Mouse (Mus musculus): ENCODE data around the gene Hist1h3a.
"Not testable (repeated sequence)": the region's sequence is repeated elsewhere in the genome, so short reads cannot be mapped to it uniquely, and the experiment has no call there.

The Hist1h3a gene

DNA sequence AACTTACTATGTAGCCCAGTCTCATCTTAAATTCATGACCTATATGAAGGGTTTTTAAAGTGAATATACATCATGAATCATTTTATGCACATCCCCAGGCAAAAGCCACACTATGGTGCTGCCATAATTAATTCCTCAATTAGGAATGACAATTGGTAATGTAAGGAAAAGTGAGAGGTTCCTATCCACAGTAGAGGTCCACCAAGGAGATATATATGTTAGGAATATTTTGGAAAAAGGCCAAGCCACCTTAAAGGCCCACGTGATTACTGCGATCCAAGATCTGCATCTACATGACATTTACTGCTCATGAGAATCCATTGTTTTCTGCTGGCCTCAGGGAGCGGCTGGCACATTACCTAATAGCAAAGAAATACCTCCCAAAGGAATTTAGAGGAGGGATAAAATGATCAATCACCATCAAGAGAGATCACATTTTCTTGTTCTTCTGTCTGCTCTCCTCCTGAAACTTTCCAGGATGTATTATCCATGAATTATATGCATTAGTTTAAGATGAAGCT lies 2.9 kb downstream of the Hist1h3a start:
- DNase-seq (ENCODE audit: low read depth, low spot score) = no peak

DNA sequence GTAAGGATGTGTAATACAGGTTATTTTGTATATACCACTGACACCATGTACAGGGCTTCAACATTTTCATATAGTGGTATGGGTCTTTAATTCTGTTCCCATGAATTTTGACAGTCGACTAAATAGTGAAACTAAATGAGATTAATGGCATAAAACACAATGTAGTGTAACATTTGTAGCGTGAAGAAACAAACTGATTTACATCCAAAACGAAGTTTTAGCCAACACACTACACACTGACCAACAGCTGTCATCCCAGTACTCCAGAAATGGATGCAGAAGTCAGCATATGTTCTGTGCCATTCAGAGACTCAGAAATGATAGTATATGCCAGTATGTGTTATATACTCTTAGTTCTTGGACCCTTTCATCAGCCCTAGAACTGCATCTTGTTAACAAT lies 4.3 kb downstream of the Hist1h3a start:
- no peak for DNase-seq (ENCODE audit: low read depth, low spot score)

DNA sequence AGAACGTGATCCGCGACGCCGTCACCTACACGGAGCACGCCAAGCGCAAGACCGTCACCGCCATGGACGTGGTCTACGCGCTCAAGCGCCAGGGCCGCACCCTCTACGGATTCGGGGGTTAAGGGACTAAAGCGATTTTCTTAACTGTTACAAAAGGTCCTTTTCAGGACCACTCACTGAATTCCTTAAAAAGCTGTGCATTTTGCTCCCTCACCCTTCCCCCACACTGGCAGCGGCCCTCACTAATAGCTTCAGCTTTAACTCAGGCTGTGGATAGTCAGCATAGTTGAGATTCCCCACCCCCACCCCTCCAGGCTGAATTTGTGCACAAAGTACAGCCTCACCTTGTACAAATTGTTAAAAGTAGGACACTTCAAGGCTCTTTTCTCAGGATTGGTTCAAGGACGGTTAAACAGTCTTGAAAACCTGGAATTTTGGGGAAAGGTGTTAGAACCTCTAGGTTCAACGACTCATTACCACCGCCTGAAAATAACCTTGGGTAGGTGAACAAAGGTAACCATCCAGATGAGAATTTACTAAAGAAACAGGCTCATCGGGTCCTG lies 4.9 kb downstream of the Hist1h3a start:
- no peak for DNase-seq (ENCODE audit: low read depth, low spot score)

DNA sequence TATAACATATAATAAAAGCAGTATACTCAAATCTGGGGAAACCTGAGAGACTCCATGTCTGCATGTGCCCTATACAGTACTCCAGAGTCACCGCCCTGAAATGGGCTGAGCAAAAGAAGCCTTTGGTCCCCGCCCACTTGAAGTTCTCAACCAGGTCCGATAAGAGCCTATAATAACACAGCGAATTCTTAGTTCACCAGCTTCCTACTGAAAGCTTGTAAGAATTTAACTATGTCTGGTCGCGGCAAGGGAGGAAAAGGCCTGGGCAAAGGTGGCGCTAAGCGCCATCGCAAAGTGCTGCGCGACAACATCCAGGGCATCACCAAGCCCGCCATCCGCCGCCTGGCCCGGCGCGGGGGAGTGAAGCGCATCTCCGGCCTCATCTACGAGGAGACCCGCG lies 5.4 kb downstream of the Hist1h3a start, which contains the start of gene Hist1h4b:
Hist1h4b (plus strand) TSS at position 224 of the 400 bp plus-strand sequence.
- DNase-seq (ENCODE audit: low read depth, low spot score) = no peak

DNA sequence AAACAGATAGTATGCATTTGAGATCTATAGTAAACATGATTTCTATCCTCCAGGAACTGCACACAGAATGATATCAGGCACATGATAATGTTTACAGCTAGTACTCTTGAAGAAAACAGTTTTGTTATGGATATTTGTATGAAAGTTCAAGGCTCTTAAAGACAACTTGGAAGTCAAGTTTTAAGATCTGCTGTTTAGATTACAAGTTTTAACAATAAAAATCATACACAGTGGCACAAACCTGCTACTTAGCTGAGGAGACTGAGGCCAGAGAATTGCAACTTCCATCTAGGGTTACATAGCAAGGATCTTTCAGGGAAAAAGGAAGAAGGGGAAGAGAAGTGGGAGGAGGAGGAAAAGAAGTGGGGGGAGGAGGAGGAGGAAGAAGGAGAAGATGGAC lies 7.2 kb downstream of the Hist1h3a start:
- DNase-seq (ENCODE audit: low read depth, low spot score) = no peak

DNA sequence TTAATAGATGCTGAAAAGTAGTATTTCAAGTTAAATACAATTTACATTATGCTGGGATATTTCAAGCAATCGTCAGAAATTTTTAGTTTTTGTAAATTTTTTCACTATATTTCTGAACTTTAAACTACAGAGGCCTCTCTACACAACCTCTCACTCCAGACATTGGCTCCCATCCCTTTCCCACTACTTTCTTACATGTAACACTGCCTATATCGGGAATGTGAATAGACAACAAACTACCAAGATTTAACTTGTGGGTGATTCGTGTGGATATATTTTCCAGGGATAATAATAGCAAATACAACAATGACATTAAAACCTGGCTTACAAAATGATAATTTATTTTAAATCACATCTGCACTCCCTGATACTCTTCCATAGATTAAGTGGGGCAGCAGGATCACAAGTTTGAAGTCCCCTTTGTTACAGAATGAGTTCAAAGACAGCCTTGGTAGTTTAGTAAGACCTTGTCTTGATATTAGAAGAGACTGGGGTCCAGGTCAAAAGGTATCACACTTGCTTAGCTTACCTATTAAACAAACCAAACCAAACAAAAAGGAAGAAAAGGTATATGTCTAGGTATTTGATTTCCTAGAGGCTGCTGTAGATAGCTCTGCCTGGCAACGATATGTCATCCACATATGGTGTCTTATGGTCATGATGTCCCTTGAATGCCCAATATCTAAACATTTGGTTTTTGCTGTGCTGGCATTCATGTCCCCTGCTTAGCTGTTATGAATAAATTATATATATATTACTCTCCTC lies 8.7 kb downstream of the Hist1h3a start:
- DNase-seq (ENCODE audit: low read depth, low spot score) = no peak

DNA sequence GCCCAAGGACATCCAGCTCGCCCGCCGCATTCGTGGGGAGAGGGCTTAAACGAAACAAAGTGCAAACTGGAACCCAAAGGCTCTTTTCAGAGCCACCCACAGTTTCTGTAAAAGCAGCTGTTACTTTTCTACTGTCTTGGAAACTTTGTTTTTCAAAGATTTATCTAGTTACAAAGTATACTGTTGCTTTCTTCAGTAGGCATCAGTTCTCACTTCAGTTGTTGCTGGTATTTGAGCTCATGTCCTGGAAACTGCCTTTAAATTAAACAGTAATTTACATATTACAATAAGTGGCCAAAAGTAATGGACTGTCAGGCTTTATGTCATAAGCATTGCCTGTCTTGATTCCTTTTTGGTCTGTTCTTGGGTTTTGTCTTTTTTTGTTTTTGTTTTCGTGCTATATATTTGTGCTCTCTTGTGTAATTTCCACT lies 9.4 kb downstream of the Hist1h3a start:
- no peak for DNase-seq (ENCODE audit: low read depth, low spot score)

DNA sequence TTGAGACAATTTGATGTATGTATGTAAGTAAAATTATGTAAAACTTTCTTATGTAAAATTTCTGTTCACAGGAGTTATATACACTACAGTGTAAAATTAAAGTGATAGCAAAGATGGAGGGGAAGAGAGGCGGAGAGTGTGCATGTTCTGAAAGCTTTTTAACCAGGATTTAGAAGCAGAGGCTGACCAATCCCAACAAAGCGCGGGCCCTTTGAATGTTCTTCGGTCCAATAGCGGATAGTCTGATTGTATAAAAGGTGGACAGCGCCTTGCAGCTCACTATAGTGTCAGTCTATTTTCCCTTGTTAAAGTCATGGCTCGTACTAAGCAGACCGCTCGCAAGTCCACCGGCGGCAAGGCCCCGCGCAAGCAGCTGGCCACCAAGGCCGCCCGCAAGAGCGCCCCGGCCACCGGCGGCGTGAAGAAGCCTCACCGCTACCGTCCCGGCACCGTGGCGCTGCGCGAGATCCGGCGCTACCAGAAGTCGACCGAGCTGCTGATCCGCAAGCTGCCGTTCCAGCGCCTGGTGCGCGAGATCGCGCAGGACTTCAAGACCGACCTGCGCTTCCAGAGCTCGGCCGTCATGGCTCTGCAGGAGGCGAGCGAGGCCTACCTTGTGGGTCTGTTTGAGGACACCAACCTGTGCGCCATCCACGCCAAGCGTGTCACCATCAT lies 10.0 kb downstream of the Hist1h3a start, which contains the start of gene Hist1h3b:
Hist1h3b (plus strand) TSS at position 201 of the 675 bp plus-strand sequence.
- DNase-seq (ENCODE audit: low read depth, low spot score) = not testable (repeated sequence)

DNA sequence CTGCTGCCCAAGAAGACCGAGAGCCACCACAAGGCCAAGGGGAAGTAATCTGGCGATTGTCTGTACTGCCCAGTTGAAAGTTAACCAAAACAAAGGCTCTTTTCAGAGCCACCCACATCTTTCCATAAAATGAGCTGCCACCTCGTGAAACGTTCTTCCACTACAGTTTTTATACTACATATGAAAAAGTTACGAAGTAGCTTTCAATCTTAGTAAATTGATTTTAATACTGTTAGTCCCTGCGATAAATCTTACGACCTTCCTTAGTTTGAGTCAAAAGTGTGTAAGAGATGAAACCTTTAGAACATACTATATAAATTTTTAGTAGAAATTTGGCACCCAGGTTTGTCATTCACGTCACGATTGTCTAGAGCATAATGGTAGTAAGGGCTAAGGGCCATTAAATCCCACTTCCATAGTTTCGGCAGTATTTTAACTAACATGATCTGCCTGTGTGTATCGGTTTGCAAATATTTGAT lies 10.7 kb downstream of the Hist1h3a start:
- DNase-seq (ENCODE audit: low read depth, low spot score) = no peak

DNA sequence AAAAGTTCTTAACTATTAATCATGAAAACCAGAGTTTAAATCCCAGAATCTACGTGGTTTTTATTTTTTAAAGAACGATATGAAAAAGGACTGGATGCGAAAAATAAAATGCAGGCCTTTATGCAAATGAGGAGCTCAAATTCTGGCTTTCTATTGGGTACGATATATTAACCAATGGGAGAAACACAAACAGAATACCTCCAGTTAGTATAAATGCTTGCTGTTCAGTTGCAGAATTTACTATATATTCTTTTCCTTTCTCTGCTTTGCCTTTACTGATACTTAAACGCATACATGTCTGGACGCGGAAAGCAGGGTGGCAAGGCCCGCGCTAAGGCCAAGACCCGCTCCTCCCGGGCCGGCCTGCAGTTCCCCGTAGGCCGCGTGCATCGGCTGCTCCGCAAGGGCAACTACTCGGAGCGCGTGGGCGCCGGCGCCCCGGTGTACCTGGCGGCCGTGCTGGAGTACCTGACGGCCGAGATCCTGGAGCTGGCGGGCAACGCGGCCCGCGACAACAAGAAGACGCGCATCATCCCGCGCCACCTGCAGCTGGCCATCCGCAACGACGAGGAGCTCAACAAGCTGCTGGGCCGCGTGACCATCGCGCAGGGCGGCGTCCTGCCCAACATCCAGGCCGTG lies 11.2 kb downstream of the Hist1h3a start, which contains the start of gene Hist1h2ab:
Hist1h2ab (plus strand) TSS at position 288 of the 639 bp plus-strand sequence.
- not testable (repeated sequence) for DNase-seq (ENCODE audit: low read depth, low spot score)

DNA sequence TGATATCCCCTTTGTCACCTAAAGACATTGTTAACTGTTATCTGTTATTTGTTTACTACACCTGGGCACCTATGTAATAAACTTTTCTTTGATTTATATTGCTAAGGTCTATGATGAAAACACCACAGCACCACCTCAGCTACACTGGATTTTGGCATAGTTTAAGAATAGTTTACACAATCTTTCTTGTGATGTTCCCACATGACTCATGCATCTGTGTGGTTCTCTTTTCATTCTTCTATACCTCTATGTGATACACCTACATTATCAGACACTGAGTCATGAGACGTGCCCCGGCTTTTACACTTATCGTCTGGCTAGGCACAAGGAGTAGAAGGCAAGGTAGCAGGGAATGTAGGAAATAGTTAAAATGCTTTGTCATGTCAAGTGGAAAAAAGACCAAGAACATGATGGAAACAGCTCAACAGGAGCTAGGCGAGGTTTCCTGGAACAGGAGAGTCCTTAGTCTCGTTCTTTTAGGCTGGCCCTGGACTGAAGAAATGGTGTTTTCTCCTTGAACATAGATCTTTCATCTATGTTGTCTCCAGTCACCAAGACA lies 12.5 kb downstream of the Hist1h3a start:
- DNase-seq (ENCODE audit: low read depth, low spot score) = no peak

DNA sequence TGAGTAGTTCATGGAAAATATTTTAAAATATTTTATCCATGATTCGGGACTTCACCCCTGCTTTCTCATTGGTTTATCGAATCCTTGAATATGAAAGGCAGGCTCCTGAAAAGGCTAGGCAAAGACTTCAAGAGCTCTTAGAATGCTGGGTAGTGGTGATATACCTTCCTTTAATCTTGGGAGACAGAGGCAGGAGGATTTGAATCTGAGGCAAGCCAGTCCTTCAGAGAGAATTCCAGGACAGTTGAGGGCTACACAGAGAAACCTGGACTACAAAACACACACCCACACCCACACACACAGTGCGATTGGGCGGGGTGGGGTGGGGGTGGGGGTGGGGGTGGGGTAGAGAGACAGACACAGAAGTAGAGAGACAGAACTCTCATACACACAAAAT lies 14.3 kb downstream of the Hist1h3a start:
- no peak for DNase-seq (ENCODE audit: low read depth, low spot score)

DNA sequence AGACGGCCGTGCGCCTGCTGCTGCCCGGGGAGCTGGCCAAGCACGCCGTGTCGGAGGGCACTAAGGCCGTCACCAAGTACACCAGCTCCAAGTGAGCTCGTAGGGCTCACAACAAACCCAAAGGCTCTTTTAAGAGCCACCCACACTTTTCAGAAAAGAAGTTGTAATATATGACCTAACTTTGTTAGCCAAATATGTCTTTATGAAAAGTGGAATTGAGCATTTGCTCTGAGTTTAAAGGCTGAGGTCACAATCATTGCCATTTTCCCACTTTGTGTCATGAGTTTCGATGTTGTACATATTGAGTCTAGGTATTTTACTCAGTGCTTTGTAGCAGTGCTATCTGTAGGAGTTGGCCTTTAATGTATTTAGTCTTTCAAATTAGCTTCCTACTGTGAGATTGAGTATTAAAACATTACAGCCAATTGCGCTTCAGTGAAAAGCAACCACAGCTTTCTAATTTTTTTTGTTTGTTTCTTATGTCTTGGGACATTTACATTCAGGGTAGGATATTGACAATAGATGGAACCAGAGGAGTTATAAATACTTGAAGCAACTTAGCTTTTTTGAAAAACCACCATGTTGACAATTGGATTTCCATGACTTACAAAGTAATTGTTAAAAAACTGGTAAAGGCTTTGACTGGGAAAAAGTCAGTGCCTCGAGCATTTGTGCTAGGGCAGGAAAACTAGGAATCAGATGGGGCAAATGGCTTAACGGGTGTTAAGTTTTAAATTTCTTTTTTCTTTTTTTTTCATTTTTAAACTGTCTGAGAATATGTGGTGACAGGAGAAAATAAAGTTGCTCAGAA lies 14.9 kb downstream of the Hist1h3a start:
- no peak for DNase-seq (ENCODE audit: low read depth, low spot score)

DNA sequence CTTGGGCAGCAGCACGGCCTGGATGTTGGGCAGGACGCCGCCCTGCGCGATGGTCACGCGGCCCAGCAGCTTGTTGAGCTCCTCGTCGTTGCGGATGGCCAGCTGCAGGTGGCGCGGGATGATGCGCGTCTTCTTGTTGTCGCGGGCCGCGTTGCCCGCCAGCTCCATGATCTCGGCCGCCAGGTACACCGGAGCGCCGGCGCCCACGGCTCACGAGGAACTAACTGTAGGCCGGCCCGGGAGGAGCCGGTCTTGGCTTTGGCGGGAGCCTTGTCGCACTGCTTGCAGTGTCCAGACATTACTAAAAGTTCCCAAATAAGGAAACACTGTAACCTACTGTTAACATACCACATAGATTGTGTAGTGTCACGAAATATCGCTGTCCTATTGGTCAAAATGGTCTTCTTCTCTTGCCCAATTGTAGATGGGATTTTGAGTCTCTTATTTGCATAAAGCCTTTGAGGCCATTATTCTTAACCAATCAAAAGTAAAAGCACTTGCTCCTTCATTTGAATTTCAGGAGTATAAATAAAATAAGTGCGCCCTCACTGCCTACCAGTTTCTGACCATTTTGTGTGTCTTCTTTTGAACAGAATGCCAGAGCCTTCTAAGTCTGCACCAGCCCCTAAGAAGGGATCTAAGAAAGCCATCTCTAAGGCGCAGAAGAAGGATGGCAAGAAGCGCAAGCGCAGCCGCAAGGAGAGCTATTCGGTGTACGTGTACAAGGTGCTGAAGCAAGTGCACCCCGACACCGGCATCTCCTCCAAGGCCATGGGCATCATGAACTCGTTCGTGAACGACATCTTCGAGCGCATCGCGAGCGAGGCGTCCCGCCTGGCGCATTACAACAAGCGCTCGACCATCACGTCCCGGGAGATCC lies 15.7 kb downstream of the Hist1h3a start, which contains the start of gene Hist1h2bb:
Hist1h2bb (plus strand) TSS at position 534 of the 880 bp plus-strand sequence.
- DNase-seq (ENCODE audit: low read depth, low spot score) = not testable (repeated sequence)

DNA sequence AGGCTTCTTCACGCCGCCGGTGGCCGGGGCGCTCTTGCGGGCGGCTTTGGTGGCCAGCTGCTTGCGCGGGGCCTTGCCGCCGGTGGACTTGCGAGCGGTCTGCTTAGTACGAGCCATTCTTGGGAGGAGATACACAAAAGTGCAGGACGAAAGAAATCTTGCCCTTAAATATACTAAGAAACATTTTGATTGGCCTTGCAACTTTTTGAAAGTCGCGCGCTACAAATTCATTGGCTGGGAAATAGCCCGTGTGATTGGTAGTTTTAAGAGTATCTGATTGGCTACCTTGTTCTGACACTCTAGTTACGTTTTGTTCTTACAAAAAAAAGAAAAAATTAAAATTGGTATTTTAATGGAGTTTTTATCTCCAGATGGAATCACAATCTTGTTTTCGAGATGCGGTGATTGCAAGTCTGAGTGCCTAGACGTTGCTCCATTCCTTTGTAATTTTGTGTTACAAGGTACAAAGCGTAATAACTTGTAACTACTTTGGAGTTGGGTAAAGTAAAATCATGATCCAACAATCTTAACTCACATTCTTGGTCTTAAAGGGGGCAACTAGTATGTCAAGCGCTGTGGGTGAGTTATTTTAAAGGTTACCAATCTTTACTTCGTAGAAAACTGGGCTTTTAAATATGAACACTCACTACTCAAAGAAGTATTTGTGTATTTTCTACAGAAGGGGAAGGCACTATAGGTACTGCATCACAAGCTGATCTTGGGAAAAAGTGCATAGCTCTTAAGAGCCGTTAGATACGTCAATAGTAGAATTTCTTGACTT lies 16.6 kb downstream of the Hist1h3a start, which contains the start of gene Hist1h3c:
Hist1h3c (minus strand) TSS at position 222 of the 781 bp plus-strand sequence.
- no peak for DNase-seq (ENCODE audit: low read depth, low spot score)

DNA sequence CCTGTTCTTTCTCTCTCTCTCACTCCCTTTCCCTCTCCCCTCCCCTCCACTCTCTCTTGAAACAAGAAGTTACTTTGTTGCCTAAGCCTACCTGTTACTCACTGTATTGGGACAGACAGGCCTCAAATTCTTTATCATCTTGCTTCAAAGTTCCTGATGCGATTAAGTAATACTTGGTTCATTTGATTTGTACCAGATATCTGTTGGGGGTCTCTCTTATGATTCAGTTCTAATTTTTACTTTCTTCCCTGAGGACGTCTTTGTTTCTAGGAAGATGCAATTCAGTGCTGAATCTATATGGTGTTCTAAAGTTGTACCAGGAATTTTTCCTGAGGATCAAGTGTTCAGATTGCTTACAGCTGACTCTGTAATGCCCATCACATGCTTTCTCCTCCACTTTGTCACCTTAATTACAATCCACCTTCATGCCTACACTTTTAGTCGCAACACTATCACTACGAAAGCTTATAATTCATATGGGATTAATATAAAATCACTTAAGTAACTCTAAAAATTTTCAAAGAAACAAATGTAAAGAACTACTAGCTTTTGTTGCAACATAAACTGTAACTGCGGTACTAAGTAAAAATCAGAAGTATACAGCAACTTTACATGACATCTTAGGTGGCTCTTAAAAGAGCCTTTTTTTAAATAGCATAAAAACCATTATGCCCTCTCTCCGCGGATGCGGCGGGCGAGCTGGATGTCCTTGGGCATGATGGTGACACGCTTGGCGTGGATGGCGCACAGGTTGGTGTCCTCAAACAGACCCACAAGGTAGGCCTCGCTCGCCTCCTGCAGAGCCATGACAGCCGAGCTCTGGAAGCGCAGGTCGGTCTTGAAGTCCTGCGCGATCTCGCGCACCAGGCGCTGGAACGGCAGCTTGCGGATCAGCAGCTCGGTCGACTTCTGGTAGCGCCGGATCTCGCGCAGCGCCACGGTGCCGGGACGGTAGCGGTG lies 17.5 kb downstream of the Hist1h3a start:
- no peak for DNase-seq (ENCODE audit: low read depth, low spot score)

DNA sequence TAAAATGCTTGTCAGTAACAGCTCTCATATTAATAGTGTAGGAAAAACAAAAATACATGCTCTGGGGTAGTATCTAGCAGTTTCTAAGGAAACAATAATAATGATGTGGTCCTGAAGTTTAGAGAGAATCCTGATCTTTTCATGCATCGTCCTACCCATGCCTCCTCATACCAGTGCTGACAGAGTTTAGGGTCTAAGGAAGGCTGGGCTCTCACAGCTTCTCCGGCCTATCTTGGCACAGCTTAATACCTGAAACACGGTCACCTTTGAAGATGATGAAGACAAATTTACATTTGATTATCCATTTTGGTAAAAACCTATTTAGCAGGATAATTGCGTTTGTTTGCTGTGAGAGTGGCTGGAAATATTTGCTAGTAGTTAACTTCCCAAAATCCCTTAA lies 18.2 kb downstream of the Hist1h3a start:
- no peak for DNase-seq (ENCODE audit: low read depth, low spot score)

Measured in WW6 (cell line).